Mouse (Mus musculus) MEL-GATA-1-ER (cell line): ENCODE data around the gene Map3k7cl.

Experiments
- DNase-seq: peaks from one replicate; pipeline ENCODE4 v3.0.0-alpha.2; 2012; ENCODE audit warnings: low read depth; ENCODE audit errors: extremely low read depth

The Map3k7cl gene

DNA sequence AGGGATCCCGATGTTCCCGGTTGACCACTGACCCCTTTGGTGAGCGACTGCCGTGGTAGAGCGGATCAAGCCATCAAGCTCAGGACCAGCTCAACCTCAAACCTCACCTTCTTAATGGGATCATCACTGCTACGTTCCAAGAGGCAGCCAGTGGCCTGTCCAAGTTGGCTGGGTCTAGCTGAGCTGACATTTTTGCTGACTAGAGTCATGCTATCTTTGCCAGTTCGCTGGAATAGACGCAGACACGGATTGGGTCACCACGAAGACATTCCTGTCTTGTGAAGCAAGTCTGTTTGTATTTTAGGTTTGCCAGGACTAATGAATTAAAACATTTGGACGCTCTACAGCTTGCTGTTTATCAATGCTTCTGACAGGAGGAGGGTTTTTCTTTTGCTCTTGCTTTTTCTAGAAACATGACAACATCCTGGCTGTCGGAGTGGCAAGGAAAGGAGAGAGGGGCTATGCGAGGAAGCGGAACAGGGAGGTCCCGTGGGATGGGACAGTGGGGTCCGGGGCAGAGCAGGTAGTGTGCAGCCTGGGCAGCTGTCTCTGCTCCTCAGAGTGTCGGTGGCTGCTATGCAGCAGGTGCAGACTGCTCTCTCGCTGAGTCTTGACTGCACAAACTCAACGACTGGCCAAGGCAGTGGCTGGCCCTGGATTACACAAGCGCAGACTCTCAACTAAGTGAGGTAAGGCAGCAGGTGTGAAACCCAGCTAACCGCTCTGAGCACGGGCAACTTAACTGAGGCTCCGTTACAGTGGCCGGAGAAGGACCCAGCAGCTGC, at the start of gene Map3k7cl:
TSS of gene Map3k7cl (plus strand) at position 424 of the 785 bp plus-strand sequence.
- DNase-seq, result no peak

DNA sequence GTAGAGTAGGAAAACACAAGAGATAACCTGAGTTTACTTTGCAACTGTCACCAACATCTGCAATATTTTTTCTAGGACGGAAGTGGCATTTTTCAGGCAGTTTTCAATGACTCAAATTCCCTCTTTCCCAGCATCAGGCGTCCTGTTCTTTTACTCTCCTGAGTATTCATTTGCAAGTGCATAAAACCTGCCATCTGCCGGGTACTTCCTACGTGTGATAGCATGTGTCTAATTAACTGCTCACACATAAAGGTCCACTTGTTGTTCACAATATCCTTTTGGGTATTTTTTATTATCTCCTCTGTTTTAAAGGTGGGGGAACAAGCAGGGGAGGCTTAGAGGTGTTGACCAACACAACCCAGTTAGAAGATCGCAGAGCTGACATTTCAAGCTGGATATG, 41.4 kb upstream of the Map3k7cl start:
- DNase-seq, result no peak

DNA sequence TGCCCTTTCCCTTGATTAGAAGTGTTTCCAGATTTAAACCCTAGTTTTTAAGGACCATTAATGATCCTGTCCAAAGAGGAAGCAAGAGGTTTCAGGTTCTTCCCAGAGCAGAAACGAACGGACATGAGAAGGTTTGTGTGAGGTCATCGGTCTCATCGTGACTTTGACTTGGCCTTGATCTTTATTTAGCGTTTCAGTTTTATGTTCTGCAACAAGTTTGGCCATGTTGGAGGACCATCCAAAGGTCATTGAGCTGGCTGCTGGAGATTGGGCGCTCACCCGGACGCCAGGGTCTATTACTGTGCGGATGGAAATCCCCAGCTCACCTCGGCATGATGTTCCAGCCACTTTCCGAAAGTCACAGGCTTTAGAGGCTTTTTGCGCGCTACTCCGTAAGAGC, 40.8 kb upstream of the Map3k7cl start:
- no peak for DNase-seq

DNA sequence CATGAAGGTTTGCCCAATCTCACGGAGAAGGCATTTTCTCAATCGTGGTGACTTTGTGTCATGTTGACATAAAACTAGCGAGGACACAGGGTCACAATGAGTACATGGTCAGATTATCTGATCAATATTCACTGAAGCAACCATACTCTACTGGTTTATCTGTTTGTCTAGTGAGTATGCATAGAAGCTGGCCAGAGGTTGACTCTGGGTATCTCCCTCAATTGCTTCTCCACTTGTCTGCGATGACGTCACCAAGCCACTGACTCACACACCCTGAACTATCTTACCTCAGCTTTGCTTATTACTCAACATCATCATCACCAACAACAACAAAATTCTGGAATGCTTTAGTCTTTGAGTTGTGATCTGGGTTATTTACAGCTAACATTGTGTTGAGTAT, 28.9 kb upstream of the Map3k7cl start:
- DNase-seq, result no peak

DNA sequence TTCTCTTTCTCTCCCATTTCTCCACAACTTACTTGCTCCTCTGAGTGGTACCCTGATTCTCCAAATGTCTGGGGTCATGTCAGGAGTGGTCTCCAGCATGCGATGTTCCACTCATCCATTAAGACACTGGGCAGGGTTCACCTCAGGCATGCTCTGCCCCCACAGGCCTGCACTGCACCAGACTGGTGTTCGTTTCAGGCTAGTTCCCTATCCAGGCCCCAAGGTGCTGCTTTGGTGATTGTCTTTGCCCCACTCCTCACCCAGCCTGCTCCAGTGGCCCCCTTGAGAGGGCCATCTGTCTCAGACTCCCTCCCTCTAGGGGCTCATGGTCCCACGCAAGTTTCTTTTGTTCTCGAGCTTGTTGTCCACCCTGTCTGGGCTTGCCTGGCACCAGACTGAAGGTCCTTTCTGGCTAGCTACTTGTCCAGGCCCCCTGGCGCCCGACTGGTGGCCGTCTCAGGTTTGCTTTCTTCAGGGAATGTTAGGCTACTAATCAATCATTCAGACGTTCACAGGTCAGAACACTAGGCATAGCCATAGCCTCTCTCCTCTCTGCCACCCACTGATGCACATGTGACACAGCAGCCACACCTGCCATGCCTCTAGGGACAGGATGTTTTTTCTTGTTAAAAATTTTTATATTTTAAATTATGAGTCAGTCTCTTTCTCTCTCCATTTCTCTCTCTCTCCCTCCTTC, 25.4 kb upstream of the Map3k7cl start:
- no peak for DNase-seq

DNA sequence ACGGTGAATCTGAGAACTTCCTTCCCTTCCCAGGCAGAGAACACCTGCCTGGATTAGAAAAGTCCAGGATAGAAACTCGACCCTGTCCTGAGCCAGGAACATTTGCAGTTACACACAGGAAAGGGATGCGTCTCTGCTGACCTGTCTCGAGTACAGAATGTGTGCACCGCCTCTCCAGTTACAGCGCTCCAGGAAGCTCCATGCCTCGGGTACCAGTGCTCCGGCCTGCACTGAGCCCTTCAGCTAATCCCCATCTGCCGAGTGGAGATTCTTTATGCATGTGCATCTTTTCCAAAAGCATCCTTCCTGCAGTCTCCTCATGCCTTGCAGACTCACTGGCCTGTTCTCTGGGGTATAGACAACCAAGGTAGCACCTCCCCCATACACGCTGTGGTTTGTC, 24.4 kb upstream of the Map3k7cl start:
- no peak for DNase-seq

DNA sequence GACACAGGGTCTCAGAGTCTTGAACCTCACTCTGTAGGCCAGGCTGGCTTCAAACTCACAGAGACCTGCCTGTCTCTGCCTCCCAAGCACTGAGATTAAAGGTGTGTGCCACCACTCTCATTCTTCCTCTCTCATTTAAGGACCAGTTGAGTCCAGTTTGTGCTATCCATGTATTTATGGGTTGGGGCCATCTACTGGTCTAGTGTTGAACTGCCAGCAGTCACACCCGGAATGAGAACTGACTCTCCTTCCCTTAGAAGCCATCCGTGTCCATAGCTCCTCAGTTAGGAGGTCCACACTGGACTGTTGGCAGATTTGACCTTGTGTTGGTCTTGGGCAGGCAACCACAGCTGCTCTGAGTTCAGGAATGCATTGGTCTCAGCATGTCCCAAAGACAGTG, 4.8 kb upstream of the Map3k7cl start:
- DNase-seq, result peak; percentile 1

DNA sequence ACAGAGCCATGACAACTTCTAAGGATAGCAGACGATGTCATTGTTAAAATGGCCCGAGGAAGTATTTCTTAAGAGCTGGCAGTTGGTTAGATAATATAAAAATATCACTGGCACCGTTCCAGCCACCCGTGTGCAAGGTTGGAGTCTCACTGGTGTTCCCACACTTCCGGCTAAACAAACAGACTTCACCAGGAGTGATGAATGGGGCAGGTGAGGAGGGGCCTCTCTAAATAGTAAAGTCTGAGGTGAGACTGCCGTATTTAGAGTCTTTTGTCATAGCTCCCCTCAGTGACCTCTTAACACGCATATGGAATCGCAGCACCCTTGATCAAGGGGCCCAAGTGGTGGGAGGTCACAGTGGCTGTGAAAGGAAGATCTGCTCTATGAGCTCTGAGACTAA, 3.2 kb downstream of the Map3k7cl start:
- DNase-seq, result no peak

DNA sequence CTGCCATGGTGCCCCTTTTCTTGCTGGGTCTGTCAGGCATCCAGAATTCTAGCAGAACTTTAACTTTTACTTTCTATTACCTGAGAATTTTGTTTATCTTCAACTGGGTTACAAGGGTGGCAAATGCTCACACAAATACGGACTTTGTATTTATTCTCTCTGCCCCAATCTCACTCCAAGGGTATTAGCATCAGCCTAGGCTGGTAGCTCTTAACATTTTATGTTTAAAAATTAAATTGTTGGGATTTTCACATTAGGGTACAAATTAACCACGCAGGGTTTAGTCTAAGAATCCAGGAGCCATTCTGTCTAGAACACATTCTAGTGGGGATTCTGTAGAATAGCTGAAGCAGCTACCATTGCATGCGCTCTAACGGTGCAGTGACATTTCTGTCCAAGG, 8.4 kb downstream of the Map3k7cl start:
- no peak for DNase-seq

DNA sequence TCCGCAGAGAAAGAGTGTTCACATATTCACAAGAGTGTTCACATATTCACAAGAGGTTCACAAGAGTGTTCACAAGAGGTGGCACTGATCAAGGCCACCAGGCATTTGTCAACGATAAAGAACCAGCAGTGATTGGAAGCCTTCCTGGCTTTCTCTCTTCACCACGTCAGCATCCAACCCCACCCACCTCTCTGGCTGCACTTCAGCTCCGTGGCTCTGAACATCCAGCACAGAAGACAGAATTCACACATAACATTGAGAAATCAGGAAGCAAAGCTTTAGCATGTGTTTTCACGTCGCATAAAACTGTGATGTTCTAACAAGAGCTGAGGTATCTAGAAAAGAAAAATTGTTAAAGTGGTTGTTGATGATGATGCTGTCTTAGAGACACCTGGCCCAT, 10.4 kb downstream of the Map3k7cl start:
- DNase-seq, result no peak

DNA sequence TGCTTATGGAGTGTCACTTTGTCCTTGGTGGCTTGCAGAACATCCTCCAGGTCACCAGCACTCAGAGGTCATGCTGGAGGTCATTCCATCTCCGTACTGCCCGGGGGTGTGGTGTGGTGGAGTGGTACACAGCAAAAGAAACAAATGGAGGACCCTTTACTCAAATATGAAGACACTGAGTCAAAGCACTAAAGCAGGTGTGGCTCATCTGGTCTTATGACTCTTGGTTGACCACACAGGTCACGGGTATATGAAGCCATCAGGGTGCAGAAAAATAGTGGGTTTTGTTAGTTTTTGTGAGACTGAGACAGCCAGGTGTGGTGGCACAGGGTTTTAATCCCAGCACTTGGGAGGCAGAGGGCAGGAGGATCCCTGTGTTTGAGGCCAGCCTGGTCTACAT, 11.4 kb downstream of the Map3k7cl start:
- DNase-seq, result no peak

DNA sequence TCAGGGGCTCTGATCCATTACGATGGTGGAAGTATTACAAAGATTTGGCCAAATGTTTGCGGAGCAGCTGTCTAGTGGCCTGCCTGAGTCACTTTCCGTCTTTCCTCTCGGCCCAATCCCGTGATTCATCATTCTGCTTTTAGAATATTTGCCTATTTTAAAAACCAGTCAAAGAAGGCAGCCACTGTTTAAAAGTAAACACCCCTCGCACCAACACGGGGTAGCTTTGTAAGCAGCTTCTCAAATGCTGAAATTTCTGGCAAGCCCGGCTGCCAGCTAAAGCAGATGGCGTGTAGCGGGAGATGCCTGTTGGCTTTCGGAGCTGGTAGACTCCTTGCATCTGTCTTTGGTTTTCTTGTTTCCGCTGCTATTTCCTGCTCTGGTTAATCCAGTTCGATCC, 14.4 kb downstream of the Map3k7cl start:
- no peak for DNase-seq

DNA sequence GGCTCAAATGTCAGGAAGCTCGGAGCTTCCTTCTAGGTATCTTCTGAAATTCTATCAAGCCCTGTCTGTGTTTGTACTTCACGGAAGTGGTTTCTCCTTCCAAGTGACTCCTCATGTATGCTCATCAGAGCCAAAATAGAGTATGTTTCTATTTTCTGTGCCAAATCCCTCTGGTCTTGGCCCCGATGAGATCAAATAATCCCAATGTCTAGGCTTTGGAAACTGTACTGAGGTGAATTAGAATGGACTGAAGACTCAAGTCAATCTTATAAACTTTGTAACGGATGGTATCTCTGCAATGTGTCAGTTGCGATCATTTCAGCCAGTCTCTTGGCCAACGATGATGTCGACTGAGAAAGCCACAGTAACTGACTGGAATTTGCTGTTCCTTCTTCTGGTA, 15.1 kb downstream of the Map3k7cl start:
- DNase-seq, result no peak

DNA sequence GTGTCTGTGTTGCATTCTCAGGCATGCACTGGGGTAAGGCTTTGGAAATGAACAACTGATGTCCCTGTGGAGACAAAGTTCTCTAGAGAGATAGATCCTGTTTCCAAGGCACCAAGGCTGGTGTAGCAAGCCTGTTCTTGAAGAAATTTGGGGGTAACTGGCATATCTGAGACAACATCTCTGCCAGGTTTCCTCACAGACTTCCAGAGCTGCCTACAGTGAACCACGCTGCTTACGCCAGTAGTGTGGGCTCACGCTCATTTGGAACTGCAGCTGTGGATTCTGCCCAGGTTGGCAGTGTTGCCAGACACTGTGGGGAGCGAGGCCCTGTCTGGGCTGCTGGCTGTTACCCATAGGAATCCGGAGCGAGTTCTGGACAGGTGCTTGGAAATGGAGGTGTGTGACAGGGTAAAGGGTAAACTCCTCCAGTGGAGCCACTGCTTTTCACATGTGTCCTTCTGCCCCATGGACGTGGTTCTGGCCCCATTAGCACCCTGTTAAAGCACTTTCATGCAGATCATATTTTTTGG, 16.5 kb downstream of the Map3k7cl start:
- no peak for DNase-seq

DNA sequence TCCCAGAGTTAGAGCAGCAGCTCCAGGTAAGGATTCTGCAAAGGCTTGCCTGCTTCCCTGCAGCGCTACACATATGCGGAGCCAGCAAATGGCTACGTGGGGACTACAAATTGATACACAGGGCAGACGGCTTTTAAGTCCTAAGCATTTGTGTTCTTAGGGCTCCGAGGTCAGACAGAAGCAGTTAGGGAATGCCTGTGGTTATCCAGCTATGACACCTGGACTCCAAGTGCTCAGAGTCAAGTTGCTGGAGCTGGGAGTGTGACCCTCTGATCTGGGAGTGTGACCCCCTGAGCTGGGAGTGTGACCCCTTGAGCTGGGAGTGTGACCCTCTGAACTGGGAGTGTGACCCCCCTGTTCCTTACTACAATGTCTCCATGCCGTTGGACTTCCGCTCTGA, 17.2 kb downstream of the Map3k7cl start:
- no peak for DNase-seq

DNA sequence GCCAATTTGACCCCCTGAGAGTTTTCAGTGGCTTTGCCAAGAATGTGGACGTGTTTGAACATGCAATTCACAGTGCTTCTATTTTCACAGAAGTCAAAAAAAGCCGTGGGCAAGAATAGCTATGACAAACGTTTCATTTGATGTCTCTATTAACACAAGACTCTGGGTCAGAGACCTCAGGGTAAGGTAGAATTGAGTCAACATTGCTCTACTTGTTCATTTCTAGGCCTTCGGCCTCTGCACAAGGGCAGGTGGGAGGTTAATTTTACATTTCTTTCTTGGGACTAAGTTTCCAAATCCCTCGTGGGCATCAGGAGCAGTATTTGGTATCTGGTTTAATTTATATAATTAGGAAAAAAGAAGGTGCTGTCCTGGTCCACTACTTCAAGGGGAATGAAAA, 20.3 kb downstream of the Map3k7cl start:
- DNase-seq, result no peak

DNA sequence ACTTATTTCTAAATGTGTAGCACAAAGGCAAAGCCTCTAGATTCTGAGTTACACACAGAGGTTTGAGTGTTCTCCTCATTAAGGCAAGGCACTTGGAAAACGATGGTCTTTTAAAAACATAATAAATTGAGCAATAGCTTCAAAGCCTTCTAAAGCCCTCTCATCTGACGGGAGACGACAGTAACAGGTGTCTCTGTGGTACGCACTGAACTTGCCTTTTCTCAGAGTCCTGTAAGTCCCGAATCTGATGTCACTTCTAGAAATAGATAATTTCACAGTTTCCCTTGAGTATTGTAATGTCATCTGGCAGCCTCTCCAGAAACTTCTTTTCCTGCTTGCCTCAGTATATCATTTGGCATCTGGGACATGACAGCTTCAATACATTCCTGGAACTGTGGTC, 21.0 kb downstream of the Map3k7cl start:
- DNase-seq, result no peak

DNA sequence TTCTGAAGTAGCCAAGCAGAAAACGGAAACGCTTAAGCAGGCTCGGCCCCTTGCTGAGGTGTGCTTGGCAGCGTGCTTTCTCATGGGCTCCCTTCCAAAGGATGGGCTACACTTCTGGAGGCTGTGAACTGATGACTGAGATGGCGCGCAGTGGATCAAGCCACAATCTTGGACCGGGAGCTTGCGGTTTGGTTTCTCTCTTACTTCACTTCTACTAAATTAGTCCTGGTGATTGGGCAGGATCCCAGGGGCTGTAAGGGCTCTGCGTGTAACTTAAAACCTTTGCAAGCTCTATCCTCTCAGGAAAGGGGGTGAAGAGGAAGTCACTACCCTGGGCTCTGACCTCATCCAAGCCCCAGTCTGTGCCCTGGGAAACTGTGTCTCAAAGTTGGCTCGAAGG, 22.5 kb downstream of the Map3k7cl start:
- DNase-seq, result no peak

DNA sequence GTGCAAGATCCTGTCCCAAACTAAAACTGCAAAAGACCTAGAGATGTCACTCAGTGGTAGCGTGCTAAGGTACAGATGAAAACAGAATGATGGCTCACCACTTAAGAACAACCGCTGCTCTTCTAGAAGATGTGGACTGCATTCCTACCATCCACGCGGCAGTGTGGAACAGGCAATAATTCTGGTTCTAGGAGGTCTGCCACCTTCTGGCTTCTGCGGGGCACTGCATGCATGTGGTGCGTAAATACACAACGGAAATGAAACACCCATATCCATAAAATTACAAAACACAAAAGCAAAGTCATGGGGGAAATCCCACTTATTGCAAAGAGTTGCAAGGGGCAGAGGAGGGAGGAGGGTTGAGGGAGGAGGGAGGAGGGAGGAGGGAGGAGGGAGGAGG, 25.8 kb downstream of the Map3k7cl start:
- DNase-seq, result no peak

DNA sequence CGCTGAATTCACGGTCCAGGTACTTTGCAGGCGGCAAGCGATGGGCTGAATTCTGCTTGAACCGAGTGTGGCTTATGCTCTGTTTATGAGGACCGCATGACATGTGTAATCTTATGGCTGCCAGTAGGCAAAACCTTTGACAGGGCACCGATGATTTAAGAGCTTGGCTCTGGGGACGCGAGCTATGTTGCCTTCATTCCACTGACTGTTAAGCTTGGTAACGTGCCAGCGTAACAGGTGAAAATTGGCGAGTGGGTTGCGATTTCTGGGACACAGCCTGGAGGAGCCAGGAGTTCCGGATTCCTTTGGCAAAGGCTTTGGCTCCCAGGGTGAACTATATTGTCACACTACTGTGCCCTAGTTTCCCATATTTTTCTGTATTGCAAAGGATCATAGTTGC, 26.3 kb downstream of the Map3k7cl start:
- no peak for DNase-seq

DNA sequence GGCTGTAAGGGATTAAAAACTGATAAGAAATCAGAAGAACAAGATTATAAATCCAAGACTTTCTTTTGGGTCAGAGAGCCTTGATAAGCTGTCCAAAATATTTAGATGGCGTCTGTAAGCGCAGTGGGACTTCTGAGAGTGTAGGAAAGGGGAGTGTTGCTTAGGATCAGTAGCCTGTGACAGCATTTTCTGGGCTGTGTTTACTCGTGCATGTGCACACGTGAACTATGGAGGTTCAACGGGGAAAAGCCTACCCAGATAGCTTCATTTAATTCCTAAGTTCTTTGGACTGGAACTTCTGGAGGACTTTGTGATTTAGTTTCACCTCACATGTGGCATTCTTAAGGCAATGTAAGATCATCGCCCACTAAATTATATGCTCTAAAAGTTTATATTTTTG, 29.6 kb downstream of the Map3k7cl start:
- no peak for DNase-seq

DNA sequence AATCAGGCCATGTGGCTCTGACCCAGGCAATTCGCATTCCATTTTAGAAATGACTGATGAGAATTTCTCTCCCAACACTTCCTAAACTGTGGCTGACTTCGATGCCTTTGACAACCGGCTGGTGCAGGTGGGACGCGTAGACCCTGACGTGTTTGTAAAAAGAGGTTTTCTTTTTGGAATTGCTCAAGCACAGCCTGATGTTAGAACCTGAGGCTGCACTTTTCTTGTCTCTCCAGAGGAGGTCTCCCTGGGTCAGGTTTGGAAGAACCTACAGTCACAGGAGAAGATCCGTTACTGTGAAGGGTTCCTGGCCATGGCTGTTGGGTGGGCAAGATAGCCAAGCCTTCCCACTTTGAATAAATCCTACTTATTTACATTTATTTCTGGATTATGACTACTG, 31.5 kb downstream of the Map3k7cl start:
- no peak for DNase-seq
